Mouse (Mus musculus): ENCODE measurements at regions not wholly inside any gene's neighbourhood (a gene's known extent, or its start where the extent isn't known, plus 50 kb on each side); places are given as distances from the start of the nearest gene placed in this dataset.

- DNase-seq (ENCODE audit: low read depth, low spot score), result no peak
Observed at GRCm38 (mm10) chr19:21077771-21078548, 124.0 kb upstream of the Tmc1 start.

- DNase-seq (ENCODE audit: low read depth, low spot score), result no peak
Observed at GRCm38 (mm10) chr19:21068381-21068780, 114.4 kb upstream of the Tmc1 start.

GRCm38 (mm10) chr19:21066432-21067113, 112.6 kb upstream of the Tmc1 start:
- no peak for DNase-seq (ENCODE audit: low read depth, low spot score)

- no peak for DNase-seq (ENCODE audit: low read depth, low spot score)
Observed at GRCm38 (mm10) chr19:21064902-21065301, 110.9 kb upstream of the Tmc1 start.

- no peak for DNase-seq (ENCODE audit: low read depth, low spot score)
Observed at GRCm38 (mm10) chr19:21053597-21054544, 99.9 kb upstream of the Tmc1 start.

DNA sequence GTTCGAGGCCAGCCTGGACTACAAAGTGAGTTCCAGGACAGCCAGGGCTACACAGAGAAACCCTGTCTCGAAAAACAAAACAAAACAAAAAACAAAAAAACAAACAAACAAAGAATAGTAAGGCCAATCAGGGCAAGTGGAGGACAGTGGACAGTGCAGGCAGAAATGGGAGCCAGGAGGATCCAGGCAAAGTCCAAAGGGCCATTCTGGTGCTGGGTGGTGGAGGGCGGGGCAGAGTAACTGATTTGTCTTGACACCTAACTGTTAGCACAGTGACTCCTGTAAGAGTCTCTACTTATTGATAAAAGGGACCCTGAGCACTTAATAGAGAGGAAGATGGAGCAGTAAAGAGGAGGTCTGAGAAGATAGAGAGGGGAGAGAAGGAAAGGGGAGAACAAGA, 98.8 kb upstream of the Tmc1 start:
- DNase-seq (ENCODE audit: low read depth, low spot score), result no peak

- DNase-seq (ENCODE audit: low read depth, low spot score), result no peak
Observed at GRCm38 (mm10) chr19:21051872-21052271, 97.9 kb upstream of the Tmc1 start.

DNA sequence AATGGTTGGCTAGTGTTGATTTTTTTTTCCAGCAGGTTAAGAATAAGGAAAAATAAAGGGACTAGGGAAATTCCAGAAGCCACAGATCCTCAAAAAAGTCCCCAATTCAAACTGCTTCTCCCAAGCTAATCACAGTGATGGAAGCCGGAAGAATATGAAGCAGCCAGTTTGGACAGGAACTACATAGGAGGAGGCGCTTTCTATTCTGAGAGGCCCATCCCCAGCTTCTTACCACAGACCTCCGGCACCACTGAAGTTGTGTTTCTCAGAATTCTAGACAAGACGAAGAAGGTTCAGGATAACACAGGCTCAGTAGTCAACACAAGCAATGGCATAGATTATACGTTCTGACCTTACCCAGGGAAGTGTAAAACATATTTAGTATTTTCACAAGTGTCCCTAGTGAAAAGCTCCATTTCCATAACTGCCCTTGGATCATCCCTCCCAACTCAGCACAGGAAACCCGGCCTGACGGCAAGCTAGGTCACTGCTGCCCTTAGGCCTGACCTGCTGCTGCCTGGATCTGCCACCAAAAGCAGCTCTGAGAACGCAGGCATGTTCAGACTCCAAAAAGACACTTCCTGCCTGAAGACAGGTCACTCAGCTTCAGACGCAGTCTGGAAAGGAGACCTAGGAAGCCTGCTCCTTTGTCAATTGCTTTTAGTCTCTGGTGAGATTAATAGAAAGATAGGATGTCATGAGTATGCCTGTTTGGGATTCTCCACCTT, 97.2 kb upstream of the Tmc1 start:
- no peak for DNase-seq (ENCODE audit: low read depth, low spot score)

GRCm38 (mm10) chr19:21049301-21049700, 95.3 kb upstream of the Tmc1 start:
- no peak for DNase-seq (ENCODE audit: low read depth, low spot score)

DNA sequence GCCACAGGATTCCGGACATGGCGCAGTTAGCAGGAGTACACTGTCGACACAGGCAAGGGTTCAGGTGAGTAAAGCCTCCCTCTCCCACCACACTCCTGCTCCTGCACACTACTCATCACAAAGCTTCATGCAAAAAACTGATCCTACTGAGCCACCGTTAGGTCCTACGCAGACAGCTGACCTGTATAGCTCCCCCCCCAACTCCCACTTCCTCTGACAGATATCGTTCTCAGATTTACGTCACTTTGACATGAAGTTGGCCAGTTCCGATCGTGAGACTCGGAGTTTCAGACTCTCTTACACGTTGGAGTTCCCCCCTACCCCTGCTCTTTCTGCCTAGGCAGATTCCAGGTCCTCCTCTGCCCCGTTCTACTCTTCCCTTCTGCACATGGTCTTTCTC, 91.6 kb upstream of the Tmc1 start:
- DNase-seq (ENCODE audit: low read depth, low spot score), result no peak

DNA sequence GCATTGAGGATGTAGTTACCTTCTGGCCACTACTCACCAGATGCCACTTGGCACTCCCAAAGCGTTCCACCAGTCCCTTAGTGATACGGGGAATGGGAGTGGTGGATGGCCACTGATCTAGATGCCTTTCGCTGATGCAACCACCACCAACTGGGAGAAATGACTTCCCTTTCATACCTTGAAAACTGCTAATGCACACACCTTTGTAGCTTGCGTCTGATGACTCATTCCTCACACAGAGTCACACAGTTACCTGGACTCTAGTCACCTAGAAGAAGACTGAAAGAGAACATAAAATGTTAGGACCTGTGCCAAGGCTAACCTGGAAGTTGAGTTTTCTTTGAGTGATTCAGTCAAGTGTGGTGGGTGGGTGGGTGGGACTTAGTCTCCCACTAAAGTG, 90.0 kb upstream of the Tmc1 start:
- no peak for DNase-seq (ENCODE audit: low read depth, low spot score)

- DNase-seq (ENCODE audit: low read depth, low spot score), result no peak
Observed at GRCm38 (mm10) chr19:21042536-21042935, 88.5 kb upstream of the Tmc1 start.

GRCm38 (mm10) chr19:21037448-21038077, 83.6 kb upstream of the Tmc1 start:
- DNase-seq (ENCODE audit: low read depth, low spot score), result peak; percentile 75

GRCm38 (mm10) chr19:21036507-21037425, 82.8 kb upstream of the Tmc1 start:
- no peak for DNase-seq (ENCODE audit: low read depth, low spot score)

DNA sequence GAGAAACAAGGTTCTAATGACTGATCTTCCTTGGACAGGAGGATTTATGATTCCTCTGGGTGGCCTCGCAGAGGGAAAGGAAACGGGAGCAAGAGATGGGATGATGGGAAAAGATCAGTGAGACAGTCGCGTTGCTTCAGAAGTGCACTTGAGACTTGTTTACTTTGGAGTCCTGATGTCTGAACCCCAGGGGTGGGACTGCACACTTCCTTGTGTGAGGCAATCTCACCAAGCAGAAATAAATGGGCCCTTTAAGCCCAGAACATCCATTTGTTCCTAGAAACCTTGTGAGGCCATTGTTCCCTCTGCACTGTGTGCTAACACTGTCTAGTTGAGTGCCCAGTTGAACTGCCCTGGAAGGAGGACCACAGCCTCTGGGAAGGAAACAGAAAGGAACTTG, 81.5 kb upstream of the Tmc1 start:
- DNase-seq (ENCODE audit: low read depth, low spot score), result no peak

GRCm38 (mm10) chr19:21033991-21034390, 80.0 kb upstream of the Tmc1 start:
- no peak for DNase-seq (ENCODE audit: low read depth, low spot score)

- DNase-seq (ENCODE audit: low read depth, low spot score), result no peak
Observed at GRCm38 (mm10) chr19:21032558-21032957, 78.6 kb upstream of the Tmc1 start.

- DNase-seq (ENCODE audit: low read depth, low spot score), result no peak
Observed at GRCm38 (mm10) chr19:21031768-21032308, 77.8 kb upstream of the Tmc1 start.

GRCm38 (mm10) chr19:21030971-21031370, 77.0 kb upstream of the Tmc1 start:
- no peak for DNase-seq (ENCODE audit: low read depth, low spot score)

DNA sequence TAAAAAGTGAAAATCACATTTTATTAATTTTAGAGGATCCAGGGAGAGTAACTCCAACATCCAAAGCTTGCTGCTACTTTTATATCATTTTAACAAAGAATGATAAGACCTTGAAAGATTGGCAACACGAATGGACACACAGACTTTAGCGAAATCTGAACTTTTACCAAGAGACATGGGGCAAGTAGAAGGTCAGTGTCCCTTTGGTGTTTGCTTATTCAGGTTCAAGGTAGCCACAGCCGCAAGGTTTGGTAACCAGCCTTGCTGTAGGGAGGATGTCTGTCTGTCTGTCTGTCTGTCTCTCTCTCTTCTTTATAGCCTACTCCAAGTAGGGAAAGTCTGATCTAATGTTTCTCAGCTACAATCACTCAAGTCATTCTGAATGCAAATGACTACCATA, 75.0 kb upstream of the Tmc1 start:
- no peak for DNase-seq (ENCODE audit: low read depth, low spot score)
